Mouse (Mus musculus) testis, adult 2 months (tissue): ENCODE data around the gene Pigf.

Source experiments
- CTCF ChIP-seq: fragments of 200-500 bp; IDR thresholded peaks from 2 replicates; pipeline ENCODE4 v1.5.1; 2012; ENCODE audit warnings: low read depth, mild to moderate bottlenecking, inconsistent platforms, low read length, moderate library complexity; ENCODE audit not compliant: control insufficient read depth, insufficient read depth, insufficient replicate concordance
- POLR2A ChIP-seq: fragments of 200-500 bp; IDR thresholded peaks from 2 replicates; pipeline ENCODE4 v1.6.1; 2012; ENCODE audit warnings: low read depth, mild to moderate bottlenecking, inconsistent platforms, low read length, moderate library complexity; ENCODE audit not compliant: control insufficient read depth

GRCm38 (mm10) chr17:86986449-86987138 lies 38.6 kb downstream of the Pigf start:
- no peak for TF ChIP-seq CTCF
- no peak for TF ChIP-seq POLR2A
